Mouse (Mus musculus): ENCODE results near the gene Snapc5. TPM values are rescaled to one million over a fixed set of nuclear protein-coding genes. Genes with fewer than 3 reads are reported as not detected.
"Not testable (repeated sequence)": the region's sequence is repeated elsewhere in the genome, so short reads cannot be mapped to it uniquely, and the experiment has no call there.

Snapc5 gene
- polyA plus RNA-seq, 1 experiment from 2014 or later, result 44.9 TPM

DNA sequence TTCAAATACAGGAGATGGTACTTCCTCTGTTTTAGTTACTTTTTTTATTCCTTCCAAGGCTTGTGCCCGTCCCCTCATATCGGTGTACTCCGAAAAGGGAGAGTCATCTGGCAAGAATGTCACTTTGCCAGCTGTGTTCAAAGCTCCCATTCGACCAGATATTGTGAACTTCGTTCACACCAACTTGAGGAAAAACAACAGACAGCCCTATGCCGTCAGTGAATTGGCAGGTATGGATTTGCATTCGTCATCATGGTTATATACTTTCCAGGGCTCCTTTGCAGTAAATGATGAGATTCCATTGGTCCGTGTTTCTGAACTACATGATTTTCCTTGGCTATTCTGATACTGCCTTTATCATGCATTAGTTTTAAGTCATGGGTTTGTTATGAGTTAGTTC lies 4.3 kb upstream of the Snapc5 start:
- Histone ChIP-seq H3K4me2 (replicated peaks) (peak overlapping the region; percentile 92), H3K36me3 (peaks cover 40% of the 10 kb centered on the region), H3K4me3 (replicated peaks) (peak overlapping the region; percentile 94), H3K27me3 (no peaks in the 10 kb centered on the region), H3K4me1 (replicated peaks) (peaks cover 34% of the 10 kb centered on the region), H3K9ac (replicated peaks) (no peak overlapping the region), H3K9me3 (no peaks in the 10 kb centered on the region), H3K27ac (no peak overlapping the region)
- WGBS, result 77% methylated on average over 8 of the region's 8 CpGs
- ATAC-seq, result no peak

- Histone ChIP-seq H3K4me2 (replicated peaks) (no peak overlapping the region), H3K27ac (no peak overlapping the region), H3K4me1 (replicated peaks) (peaks cover 39% of the 10 kb centered on the region), H3K4me3 (replicated peaks) (no peak overlapping the region), H3K9ac (replicated peaks) (no peak overlapping the region), H3K27me3 (no peaks in the 10 kb centered on the region), H3K9me3 (no peaks in the 10 kb centered on the region), H3K36me3 (peaks cover 42% of the 10 kb centered on the region)
- no peak for ATAC-seq
- WGBS, result 91% methylated on average over 11 of the region's 11 CpGs
These were observed 3.7 kb upstream of the Snapc5 start for GRCm38 (mm10) chr9:64175378-64175777.

DNA sequence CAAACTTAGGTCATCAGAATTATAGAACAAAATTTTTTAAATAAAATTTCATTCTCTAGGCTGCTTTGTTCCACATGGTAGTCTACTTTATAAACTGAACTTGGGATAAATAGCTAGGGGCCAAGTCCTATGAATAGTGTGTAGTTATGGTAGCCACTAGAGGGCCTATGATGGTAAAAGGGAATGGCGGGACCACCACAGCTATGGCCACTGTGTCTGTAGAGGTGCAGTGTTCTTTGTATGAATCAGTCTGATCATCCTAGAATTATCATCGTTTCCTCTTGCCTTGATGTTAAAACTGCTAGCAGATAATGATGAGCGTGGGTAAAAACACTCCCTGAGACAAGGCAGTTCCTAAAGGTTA lies 482 bp upstream of the Snapc5 start:
- WGBS, result 42% methylated on average over 3 of the region's 3 CpGs
- Histone ChIP-seq H3K4me3 (replicated peaks) (peak overlapping the region; percentile 64), H3K4me1 (replicated peaks) (peaks cover 30% of the 10 kb centered on the region), H3K36me3 (peaks cover 67% of the 10 kb centered on the region), H3K9me3 (no peaks in the 10 kb centered on the region), H3K27ac (peak overlapping the region; percentile 84), H3K27me3 (no peaks in the 10 kb centered on the region), H3K9ac (replicated peaks) (no peak overlapping the region; the same call in 1 of the 2 replicates), H3K4me2 (replicated peaks) (peak overlapping the region; percentile 65)
- ATAC-seq, result peak; percentile 68

DNA sequence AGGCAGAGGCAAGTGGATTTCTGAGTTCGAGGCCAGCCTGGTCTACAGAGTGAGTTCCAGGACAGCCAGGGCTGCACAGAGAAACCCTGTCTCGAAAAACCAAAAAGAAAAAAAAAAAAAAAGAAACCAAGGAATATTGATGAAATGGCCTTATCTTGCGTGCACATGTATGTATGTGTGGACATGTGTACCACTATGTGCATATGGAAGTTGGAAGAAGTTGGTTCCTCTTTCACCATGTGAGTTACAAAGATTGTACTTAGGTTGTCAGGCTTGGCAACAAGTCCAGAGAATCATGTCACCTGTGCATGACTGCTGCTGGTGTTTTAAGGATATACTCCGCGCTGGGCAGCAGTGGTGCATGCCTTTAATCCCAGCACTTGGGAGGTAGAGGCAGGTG lies 4.2 kb downstream of the Snapc5 start:
- H3K27ac ChIP-seq; H3K4me2 ChIP-seq (replicated peaks); H3K4me3 ChIP-seq (replicated peaks); H3K9me3 ChIP-seq; ATAC-seq; H3K9ac ChIP-seq (replicated peaks); H3K27me3 ChIP-seq: not testable (repeated sequence)
- 90% methylated on average over 5 of the region's 5 CpGs for WGBS
- Histone ChIP-seq H3K36me3 (peaks cover 52% of the 10 kb centered on the region), H3K4me1 (replicated peaks) (peaks cover 14% of the 10 kb centered on the region)

DNA sequence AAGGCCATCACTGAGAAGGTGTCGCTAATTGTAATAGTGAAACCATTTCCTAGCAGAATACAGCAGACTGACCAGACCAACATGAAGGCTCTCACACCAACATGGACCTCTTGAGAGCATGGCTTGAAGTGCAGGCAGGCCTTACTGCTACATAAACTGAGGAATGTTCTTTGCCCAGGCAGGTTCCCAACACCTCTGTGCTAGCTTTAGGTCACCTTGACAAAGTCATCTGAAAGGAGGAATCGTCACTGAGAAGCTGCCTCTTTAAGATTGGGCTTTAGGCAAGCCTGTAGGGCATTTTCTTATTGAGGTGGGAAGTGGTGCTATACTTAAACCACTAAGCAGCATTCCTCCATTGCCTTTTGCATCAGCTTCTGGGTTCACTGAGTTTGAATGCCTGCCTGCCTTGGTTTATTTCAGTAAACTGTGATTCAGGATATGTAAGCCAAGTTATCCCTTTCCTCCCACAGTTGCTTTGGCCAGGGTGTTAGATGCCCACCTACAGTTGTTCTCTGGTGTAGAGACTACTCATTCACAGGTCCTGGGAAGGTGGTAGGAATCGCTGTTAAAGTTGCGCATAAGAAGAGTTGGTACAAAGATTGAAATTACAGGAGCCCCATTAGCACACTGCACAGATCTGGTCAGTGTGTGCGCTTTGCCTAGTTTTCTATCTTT lies 5.2 kb downstream of the Snapc5 start:
- Histone ChIP-seq H3K4me2 (replicated peaks) (no peak overlapping the region), H3K36me3 (peaks cover 60% of the 10 kb centered on the region), H3K9me3 (no peaks in the 10 kb centered on the region), H3K27ac (no peak overlapping the region), H3K27me3 (no peaks in the 10 kb centered on the region), H3K9ac (replicated peaks) (no peak overlapping the region), H3K4me3 (replicated peaks) (no peak overlapping the region), H3K4me1 (replicated peaks) (peaks cover 10% of the 10 kb centered on the region)
- ATAC-seq, result no peak
- 95% methylated on average over 5 of the region's 5 CpGs for WGBS

- WGBS, result 93% methylated on average over 1 of the region's 1 CpGs
- ATAC-seq, result no peak
- no peaks in the 10 kb centered on the region for H3K27me3 ChIP-seq
- H3K9ac ChIP-seq (replicated peaks), result no peak overlapping the region
- peaks cover 40% of the 10 kb centered on the region for H3K36me3 ChIP-seq
- no peak overlapping the region for H3K27ac ChIP-seq
- H3K4me2 ChIP-seq (replicated peaks), result no peak overlapping the region
- no peaks in the 10 kb centered on the region for H3K9me3 ChIP-seq
- no peaks in the 10 kb centered on the region for H3K4me1 ChIP-seq (replicated peaks)
- H3K4me3 ChIP-seq (replicated peaks), result no peak overlapping the region
These were observed 14.8 kb downstream of the Snapc5 start for GRCm38 (mm10) chr9:64193879-64194278.

- Histone ChIP-seq H3K4me2 (replicated peaks) (no peak overlapping the region), H3K27ac (no peak overlapping the region), H3K27me3 (no peaks in the 10 kb centered on the region), H3K4me3 (replicated peaks) (no peak overlapping the region), H3K9me3 (no peaks in the 10 kb centered on the region), H3K36me3 (peaks cover 27% of the 10 kb centered on the region), H3K9ac (replicated peaks) (peak overlapping the region; percentile 32; the same call in 1 of the 2 replicates), H3K4me1 (replicated peaks) (no peaks in the 10 kb centered on the region)
- no peak for ATAC-seq
- 76% methylated on average over 4 of the region's 4 CpGs for WGBS
These were observed 16.5 kb downstream of the Snapc5 start for GRCm38 (mm10) chr9:64195554-64195953.

GRCm38 (mm10) chr9:64197524-64197923 lies 18.4 kb downstream of the Snapc5 start:
- peaks cover 16% of the 10 kb centered on the region for H3K36me3 ChIP-seq
- H3K4me1 ChIP-seq (replicated peaks), result no peaks in the 10 kb centered on the region
- H3K27me3 ChIP-seq, result no peaks in the 10 kb centered on the region
- H3K27ac ChIP-seq, result no peak overlapping the region
- no peaks in the 10 kb centered on the region for H3K9me3 ChIP-seq
- H3K4me3 ChIP-seq (replicated peaks), result no peak overlapping the region
- no peak overlapping the region for H3K4me2 ChIP-seq (replicated peaks)
- no peak overlapping the region for H3K9ac ChIP-seq (replicated peaks)
- WGBS, result 90% methylated on average over 8 of the region's 8 CpGs
- no peak for ATAC-seq

DNA sequence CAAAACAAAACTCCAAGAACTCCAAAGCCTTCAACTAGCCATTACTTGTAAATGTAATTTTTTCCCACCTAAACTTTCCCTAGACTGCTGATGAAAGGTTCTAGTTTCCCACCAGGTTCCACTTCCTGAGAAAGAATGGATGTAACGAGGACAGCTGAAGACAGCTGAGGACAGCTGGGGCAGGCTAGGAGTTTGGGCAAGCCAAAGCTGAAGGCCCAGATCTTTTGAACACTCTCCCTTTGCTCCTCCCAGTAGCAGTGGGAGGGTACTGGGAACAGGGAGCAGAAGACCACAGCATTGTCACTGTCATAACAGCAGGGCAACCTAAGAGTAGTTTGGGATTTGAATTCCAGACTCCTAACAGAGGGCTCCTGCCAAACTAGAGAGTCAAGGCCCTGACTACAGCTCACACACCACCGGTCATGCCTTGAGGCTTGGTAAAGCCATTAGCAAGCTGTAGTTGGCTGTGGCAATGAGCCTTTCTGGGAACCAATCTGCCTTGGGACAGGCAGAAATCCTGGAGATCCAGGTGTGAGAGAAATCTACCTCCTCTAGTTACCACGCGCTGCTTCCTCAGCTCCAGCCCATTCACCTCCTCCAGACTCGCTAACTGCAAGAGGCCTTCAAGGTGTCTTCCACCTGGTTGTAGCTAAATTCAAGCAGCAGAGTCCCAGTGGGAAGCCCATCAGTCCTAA lies 19.1 kb downstream of the Snapc5 start:
- ATAC-seq, result no peak
- Histone ChIP-seq H3K36me3 (peaks cover 16% of the 10 kb centered on the region), H3K9ac (replicated peaks) (no peak overlapping the region), H3K27me3 (no peaks in the 10 kb centered on the region), H3K4me2 (replicated peaks) (no peak overlapping the region), H3K4me1 (replicated peaks) (no peaks in the 10 kb centered on the region), H3K9me3 (no peaks in the 10 kb centered on the region), H3K4me3 (replicated peaks) (no peak overlapping the region), H3K27ac (no peak overlapping the region)
- WGBS, result 93% methylated on average over 5 of the region's 5 CpGs

DNA sequence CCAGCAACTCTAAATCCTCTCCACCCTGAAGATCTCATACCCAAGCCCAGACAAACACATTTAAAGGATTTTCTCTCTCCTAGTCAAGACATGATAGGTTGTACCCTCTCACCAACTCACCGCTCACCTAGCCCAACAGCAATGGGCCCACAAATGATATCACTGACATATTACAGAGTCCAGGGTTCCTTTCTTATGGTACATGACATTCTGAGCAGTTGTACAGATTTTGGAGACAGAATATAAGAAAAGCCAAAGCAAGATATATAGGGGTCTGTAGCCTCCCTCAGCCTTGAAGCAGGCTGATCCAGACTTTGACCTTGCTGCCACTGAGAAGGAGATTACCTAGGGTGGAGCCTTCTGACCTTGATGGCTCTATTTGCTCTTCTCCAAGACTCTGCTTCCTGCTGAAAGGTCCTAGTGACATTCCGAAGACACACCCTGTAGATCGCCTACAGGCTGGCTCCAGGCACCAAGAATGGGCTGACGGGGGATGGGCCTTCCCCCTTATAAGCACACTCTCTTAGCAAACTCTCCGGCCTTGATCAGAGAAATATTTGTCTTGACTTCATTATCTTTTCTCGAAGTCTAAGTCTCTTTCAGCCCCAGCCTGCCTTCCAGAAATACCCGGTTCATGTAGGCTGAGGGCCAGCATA lies 19.8 kb downstream of the Snapc5 start:
- peaks cover 16% of the 10 kb centered on the region for H3K36me3 ChIP-seq
- H3K9me3 ChIP-seq; H3K4me2 ChIP-seq (replicated peaks); H3K4me1 ChIP-seq (replicated peaks); H3K27ac ChIP-seq; H3K27me3 ChIP-seq; H3K4me3 ChIP-seq (replicated peaks); ATAC-seq; H3K9ac ChIP-seq (replicated peaks): not testable (repeated sequence)
- 93% methylated on average over 7 of the region's 7 CpGs for WGBS

GRCm38 (mm10) chr9:64199897-64200296 lies 20.8 kb downstream of the Snapc5 start:
- H3K4me1 ChIP-seq (replicated peaks), result no peaks in the 10 kb centered on the region
- H3K4me2 ChIP-seq (replicated peaks), result no peak overlapping the region
- ATAC-seq, result no peak
- H3K27ac ChIP-seq, result no peak overlapping the region
- no peaks in the 10 kb centered on the region for H3K27me3 ChIP-seq
- peaks cover 20% of the 10 kb centered on the region for H3K36me3 ChIP-seq
- no peaks in the 10 kb centered on the region for H3K9me3 ChIP-seq
- no peak overlapping the region for H3K4me3 ChIP-seq (replicated peaks)
- no peak overlapping the region for H3K9ac ChIP-seq (replicated peaks)
- WGBS, result 79% methylated on average over 2 of the region's 2 CpGs

DNA sequence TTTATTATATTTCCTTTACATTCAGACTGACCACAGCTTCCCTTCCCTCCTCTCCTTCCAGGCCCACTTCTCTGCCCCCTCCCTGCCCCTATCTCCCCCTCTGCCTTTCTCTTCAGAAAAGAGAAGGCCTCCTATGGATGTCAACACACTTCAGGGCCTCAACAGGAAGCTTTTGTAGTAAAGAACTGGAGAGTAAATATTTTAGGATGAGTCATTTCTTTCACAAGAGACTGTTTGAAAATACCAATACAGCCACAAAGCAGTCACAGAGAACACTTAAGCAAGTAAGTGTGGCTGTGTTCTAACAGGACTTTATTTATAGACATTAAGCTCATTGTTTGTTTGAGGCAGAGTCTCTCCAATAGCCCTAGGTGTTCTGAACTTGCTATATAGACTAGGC lies 23.3 kb downstream of the Snapc5 start:
- H3K36me3 ChIP-seq, result peaks cover 27% of the 10 kb centered on the region
- no peak overlapping the region for H3K27ac ChIP-seq
- no peak overlapping the region for H3K9ac ChIP-seq (replicated peaks)
- no peak overlapping the region for H3K4me2 ChIP-seq (replicated peaks)
- no peaks in the 10 kb centered on the region for H3K9me3 ChIP-seq
- H3K4me3 ChIP-seq (replicated peaks), result no peak overlapping the region
- H3K4me1 ChIP-seq (replicated peaks), result no peaks in the 10 kb centered on the region
- no peak for ATAC-seq
- no peaks in the 10 kb centered on the region for H3K27me3 ChIP-seq
